Mouse (Mus musculus) ES-E14 (cell line): ENCODE data around the gene Foxp1. TPM values are rescaled to one million over a fixed set of nuclear protein-coding genes. Genes with fewer than 3 reads are reported as not detected.

Experiments
- DNase-seq: peaks from one replicate; pipeline ENCODE4 v3.0.0-alpha.2; 2013; ENCODE audit warnings: low read depth, low spot score
- H3K27ac ChIP-seq: 2 replicates; pipeline ENCODE4 v1.5.1; 2012; ENCODE audit warnings: low read depth, mild to moderate bottlenecking, low read length, moderate library complexity, mixed read lengths; ENCODE audit not compliant: poor library complexity, insufficient read depth, severe bottlenecking
- H3K36me3 ChIP-seq: 2 replicates; pipeline ENCODE4 v1.6.1; 2012; ENCODE audit warnings: mild to moderate bottlenecking, low read length, moderate library complexity, mixed read lengths; ENCODE audit not compliant: control insufficient read depth, poor library complexity, insufficient read depth, severe bottlenecking
- H3K4me1 ChIP-seq, 2 experiments: fragments of 150-350 bp in 1 of 2; sonication (generic) in 1 of 2; 2 replicates each; pipeline ENCODE4 v1.6.1; 2012; ENCODE audit warnings: low read length in 2 of 2, mild to moderate bottlenecking in 1 of 2, mixed read lengths in 1 of 2; ENCODE audit not compliant: control insufficient read depth in 2 of 2, insufficient read depth in 2 of 2, poor library complexity in 1 of 2
- H3K4me3 ChIP-seq, 2 experiments: fragments of 150-350 bp in 1 of 2; sonication (generic) in 1 of 2; 2 replicates each; pipeline ENCODE4 v1.5.1; 2012; ENCODE audit warnings: low read length in 2 of 2, low read depth in 1 of 2, mild to moderate bottlenecking in 1 of 2, mixed read lengths in 1 of 2; ENCODE audit not compliant: insufficient read depth in 1 of 2, poor library complexity in 1 of 2, severe bottlenecking in 1 of 2
- H3K9ac ChIP-seq: 2 replicates; pipeline ENCODE4 v1.6.1; 2012; ENCODE audit warnings: low read depth, mild to moderate bottlenecking, low read length, mixed read lengths; ENCODE audit not compliant: poor library complexity, insufficient read depth, severe bottlenecking
- H3K9me3 ChIP-seq: fragments of 150-350 bp; sonication (generic); 2 replicates; pipeline ENCODE4 v1.6.1; 2012; ENCODE audit warnings: low read depth, mild to moderate bottlenecking, low read length; ENCODE audit not compliant: control insufficient read depth, insufficient read depth
- CHD2 ChIP-seq: IDR thresholded peaks from 2 replicates; pipeline ENCODE4 v1.6.1; 2014; ENCODE audit warnings: mild to moderate bottlenecking, low read depth, low read length, inconsistent platforms
- HCFC1 ChIP-seq: IDR thresholded peaks from 2 replicates; pipeline ENCODE4 v1.6.1; 2012; ENCODE audit warnings: low read length, inconsistent platforms, borderline replicate concordance; ENCODE audit not compliant: insufficient read depth
- MAFK ChIP-seq: IDR thresholded peaks from 2 replicates; pipeline ENCODE4 v1.6.1; 2014; ENCODE audit warnings: mild to moderate bottlenecking, low read depth, low read length, inconsistent platforms; ENCODE audit not compliant: insufficient read depth
- ZC3H11A ChIP-seq: IDR thresholded peaks from 2 replicates; pipeline ENCODE4 v1.6.1; 2012; ENCODE audit warnings: low read depth, mild to moderate bottlenecking, inconsistent platforms, low read length, borderline replicate concordance
- ZNF384 ChIP-seq: IDR thresholded peaks from 2 replicates; pipeline ENCODE4 v1.6.1; 2012; ENCODE audit warnings: low read depth, low read length, inconsistent platforms
- in situ Hi-C, 2 experiments: fragments of 600-800 bp; cut with MboI; formaldehyde crosslinking; loops; one replicate each; pipeline ENCODE4 v1.15.1; 2025; ENCODE audit warnings: low sequenced_read_pairs in 2 of 2, inconsistent platforms in 1 of 2; ENCODE audit not compliant: unreplicated experiment in 2 of 2
- total RNA-seq: library from RNA; depleted of rRNA; stranded (reverse); fragments of 300-350 nt; gene quantifications from 2 replicates; pipeline ENCODE4 v1.2.3, GENCODE M21; 2012

Gene Foxp1
- total RNA-seq, 1 experiment = 70.0 TPM

DNA sequence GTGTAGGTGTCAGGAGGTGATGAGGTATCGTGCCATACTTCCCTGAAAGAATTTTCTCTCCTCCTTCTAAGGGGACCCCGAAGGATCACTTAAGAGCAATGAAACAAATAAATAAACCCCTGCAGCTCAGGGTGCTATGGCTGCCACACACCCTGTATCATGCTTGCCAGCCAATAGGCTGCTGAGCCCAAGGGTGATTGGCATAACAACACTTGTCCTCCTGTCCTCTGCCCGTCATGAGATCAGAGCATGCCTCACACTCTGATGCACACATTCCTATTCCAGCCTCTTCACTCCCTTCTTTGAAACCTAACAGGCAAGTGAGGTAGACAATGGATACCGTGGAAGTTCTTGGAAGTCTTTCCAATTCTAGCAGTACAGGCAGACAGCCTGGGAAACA is 526.8 kb downstream of the Foxp1 start:
- no peak overlapping the region for H3K9ac ChIP-seq
- no peak overlapping the region for H3K4me3 ChIP-seq
- TF ChIP-seq CHD2 (no peak), ZC3H11A (no peak), MAFK (no peak), ZNF384 (no peak), HCFC1 (no peak)
- H3K4me1 ChIP-seq = peaks cover 0 to 2% of the 10 kb centered on the region in 2 experiments; a peak in 2 of 4 replicates
- H3K9me3 ChIP-seq = no peaks in the 10 kb centered on the region
- in situ Hi-C loops = no loop called here
- H3K36me3 ChIP-seq = peaks cover 2% of the 10 kb centered on the region; the same call in 1 of the 2 replicates
- H3K27ac ChIP-seq = no peak overlapping the region
- DNase-seq = no peak

DNA sequence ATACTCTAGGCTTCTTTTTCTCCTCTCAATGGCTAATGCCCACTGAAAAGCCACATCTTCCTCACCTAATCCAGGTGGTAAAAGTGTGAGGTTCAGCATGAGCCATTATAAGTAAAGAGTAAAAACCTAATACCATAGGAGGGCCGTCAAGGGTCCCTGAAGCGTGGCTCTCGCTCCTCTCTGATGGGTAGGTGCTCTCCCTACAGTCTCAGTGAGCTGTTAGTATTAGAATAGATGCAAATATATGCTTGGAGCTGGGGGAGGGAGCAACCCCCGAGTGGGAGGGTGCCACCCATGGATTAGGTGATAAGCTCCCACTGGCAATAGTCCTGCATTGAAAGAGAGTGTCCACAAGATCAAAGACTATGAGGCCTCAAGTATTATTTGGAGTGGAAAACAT is 527.6 kb downstream of the Foxp1 start:
- no peak for DNase-seq
- H3K9me3 ChIP-seq = no peaks in the 10 kb centered on the region
- H3K9ac ChIP-seq = no peak overlapping the region
- peaks cover 0 to 2% of the 10 kb centered on the region in 2 experiments; a peak in 2 of 4 replicates for H3K4me1 ChIP-seq
- in situ Hi-C loops = no loop called here
- no peak overlapping the region for H3K27ac ChIP-seq
- H3K4me3 ChIP-seq = no peak overlapping the region
- TF ChIP-seq CHD2 = no peak
- TF ChIP-seq ZNF384 = no peak
- no peak for TF ChIP-seq MAFK
- TF ChIP-seq ZC3H11A = no peak
- no peak for TF ChIP-seq HCFC1
- peaks cover 4% of the 10 kb centered on the region; the same call in 1 of the 2 replicates for H3K36me3 ChIP-seq

DNA sequence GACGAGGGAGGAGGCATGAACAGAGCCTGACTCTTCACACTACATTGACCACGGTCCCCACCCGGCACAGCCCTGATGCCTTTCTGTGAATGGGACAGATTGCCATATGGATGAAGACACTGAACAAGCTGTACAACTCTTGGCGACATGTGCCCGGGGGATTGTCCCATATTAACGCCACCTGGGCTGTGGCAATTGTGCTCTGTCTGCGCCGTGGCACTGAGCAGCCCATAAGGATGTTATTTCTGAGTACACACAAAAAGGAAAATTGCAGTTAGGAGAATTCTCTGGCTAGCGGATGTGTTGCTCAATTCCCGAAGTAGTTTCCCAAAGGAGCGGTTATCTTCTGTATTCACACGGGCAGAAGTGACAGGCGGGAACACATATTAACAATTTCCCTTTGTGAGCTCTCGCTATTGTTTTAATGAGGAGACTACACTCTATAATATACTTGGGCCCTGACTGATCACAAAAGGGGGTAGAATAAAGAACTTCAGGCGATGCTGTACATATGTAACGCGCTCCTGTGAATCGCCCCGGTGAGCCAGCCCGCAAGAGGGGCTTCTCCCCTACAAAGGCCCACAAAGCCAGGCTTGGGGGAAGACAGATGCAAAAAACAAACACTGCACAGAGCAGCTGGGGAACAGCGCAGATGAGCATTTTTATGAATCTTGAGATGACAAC is 528.3 kb downstream of the Foxp1 start:
- TF ChIP-seq MAFK (no peak), CHD2 (no peak), ZC3H11A (no peak), ZNF384 (no peak), HCFC1 (no peak)
- in situ Hi-C loops = no loop called here
- H3K27ac ChIP-seq = no peak overlapping the region
- peaks cover 8% of the 10 kb centered on the region; the same call in 1 of the 2 replicates for H3K36me3 ChIP-seq
- no peak overlapping the region for H3K9ac ChIP-seq
- H3K9me3 ChIP-seq = no peaks in the 10 kb centered on the region
- no peak for DNase-seq
- H3K4me1 ChIP-seq = no peaks in the 10 kb centered on the region; a peak in 1 of 4 replicates
- no peak overlapping the region for H3K4me3 ChIP-seq

DNA sequence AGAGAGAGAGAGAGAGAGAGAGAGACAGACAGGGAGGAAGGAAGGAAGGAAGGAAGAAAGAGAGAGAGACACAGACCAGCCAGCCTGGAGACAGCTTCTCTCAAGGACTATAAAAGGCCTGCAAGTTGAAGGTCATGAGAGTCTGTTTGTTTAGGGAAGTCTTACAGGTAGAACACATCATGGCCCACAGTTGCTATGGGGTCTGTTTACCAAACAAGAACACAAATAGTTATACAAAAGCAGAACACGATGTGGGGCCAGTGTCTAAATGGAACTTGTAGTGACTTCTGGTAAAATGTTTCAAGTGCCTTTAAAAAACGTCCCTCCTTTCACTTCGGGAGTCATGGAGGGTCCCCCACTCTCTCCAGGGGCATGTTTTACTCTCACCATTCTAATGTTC is 529.3 kb downstream of the Foxp1 start:
- in situ Hi-C loops = no loop called here
- H3K4me1 ChIP-seq = no peaks in the 10 kb centered on the region; a peak in 1 of 4 replicates
- no peak overlapping the region for H3K4me3 ChIP-seq
- no peaks in the 10 kb centered on the region for H3K9me3 ChIP-seq
- no peak overlapping the region for H3K9ac ChIP-seq
- DNase-seq = no peak
- peaks cover 8% of the 10 kb centered on the region; the same call in 1 of the 2 replicates for H3K36me3 ChIP-seq
- H3K27ac ChIP-seq = no peak overlapping the region
- TF ChIP-seq ZC3H11A = no peak
- no peak for TF ChIP-seq HCFC1
- TF ChIP-seq CHD2 = no peak
- no peak for TF ChIP-seq MAFK
- TF ChIP-seq ZNF384 = no peak
